Mouse (Mus musculus) megakaryocyte, embryonic 14.5 days (primary cell): ENCODE measurements around the gene Stab2. TPM values are rescaled to one million over a fixed set of nuclear protein-coding genes. Genes with fewer than 3 reads are reported as not detected.

Experiments
- H3K27me3 ChIP-seq: replicated peaks from 2 replicates; pipeline ENCODE3; 2012; ENCODE audit warnings: inconsistent platforms
- H3K36me3 ChIP-seq: replicated peaks from 2 replicates; pipeline ENCODE3; 2012; ENCODE audit warnings: low read length, inconsistent platforms, mixed read lengths
- H3K4me1 ChIP-seq: 2 replicates; pipeline ENCODE4 v1.6.1; 2012; ENCODE audit warnings: inconsistent platforms
- H3K4me3 ChIP-seq: replicated peaks from 2 replicates; pipeline ENCODE3; 2012; ENCODE audit warnings: moderate library complexity, mild to moderate bottlenecking, inconsistent platforms
- H3K9me3 ChIP-seq: 2 replicates; pipeline ENCODE4 v1.6.1; 2012; ENCODE audit warnings: inconsistent platforms
- FLI1 ChIP-seq: IDR thresholded peaks from 2 replicates; pipeline ENCODE4 v1.6.1; 2012; ENCODE audit warnings: low read length, inconsistent platforms, mixed read lengths
- GATA1 ChIP-seq: IDR thresholded peaks from 3 replicates; pipeline ENCODE4 v1.6.1; 2012; ENCODE audit warnings: mixed read lengths, low read length, inconsistent platforms, borderline replicate concordance
- polyA plus RNA-seq: library from polyadenylated mRNA; stranded (reverse); fragments of >175 nt; gene quantifications from 2 replicates; pipeline ENCODE4 v1.2.3, GENCODE M21; 2012; ENCODE audit warnings: low replicate concordance; ENCODE audit not compliant: insufficient read depth

Stab2 gene
- polyA plus RNA-seq, 1 experiment, result 2.0 TPM

DNA sequence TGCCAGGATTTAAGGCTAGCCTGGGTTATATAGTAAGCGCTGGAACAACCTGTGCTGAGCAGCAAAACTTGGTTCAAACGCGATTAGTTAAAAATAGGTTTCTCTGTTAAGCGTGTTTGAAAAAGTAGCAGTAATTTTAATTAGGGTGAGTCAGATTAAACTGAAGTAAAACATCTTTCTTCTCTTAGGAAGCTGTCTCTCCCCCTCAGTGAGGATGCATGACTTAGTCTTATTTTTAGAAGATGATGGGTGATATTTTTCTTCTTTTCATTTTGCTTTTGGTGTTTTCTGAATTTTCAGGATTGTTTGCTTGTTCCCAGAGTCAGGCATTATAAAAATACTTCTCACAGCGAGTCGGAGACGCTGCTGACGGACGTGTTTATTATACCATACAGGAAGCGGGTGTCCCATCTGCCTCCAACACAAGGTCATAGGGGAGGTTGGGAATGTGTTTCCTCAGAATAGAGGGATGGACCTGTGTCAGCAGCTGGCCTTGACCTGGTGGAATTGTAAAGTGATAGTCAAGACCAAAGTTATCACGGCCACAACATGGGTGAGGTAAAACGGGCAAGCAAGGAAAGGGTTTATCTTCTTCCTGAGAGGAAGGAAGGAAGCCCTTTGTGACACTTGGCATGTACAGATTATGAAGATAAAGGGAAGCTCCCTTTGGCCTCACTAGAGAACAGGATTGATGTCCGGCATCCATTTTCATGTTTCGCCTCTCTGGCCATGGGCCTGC lies 15.4 kb downstream of the Stab2 start:
- peaks cover 14% of the 10 kb centered on the region for H3K4me1 ChIP-seq
- TF ChIP-seq FLI1 (no peak), GATA1 (no peak)
- peaks cover 14% of the 10 kb centered on the region for H3K9me3 ChIP-seq
- peaks cover 9% of the 10 kb centered on the region for H3K27me3 ChIP-seq
- H3K36me3 ChIP-seq, result no peaks in the 10 kb centered on the region
- H3K4me3 ChIP-seq, result no peak overlapping the region

DNA sequence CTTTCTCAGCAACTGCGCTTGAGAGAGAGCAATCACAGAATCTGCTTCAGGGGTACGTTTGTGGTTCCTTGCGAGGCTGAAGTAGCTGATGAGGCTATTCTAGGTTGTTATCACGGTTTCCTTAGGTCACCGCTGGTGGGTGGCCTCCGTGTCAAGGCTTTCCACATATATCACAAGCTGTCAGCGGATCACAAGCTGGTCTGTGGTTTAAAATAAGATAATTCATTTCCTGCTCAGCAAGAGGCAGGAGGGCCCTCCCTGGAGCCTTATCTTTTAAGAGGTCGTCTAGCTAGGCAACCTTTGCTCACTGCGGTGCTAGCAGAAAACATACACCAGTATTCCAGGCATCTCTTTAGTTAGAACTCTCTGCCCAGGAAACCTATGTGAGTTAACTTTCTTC lies 17.2 kb downstream of the Stab2 start:
- Histone ChIP-seq H3K4me1 (peaks cover 14% of the 10 kb centered on the region), H3K36me3 (no peaks in the 10 kb centered on the region), H3K9me3 (peaks cover 14% of the 10 kb centered on the region), H3K4me3 (no peak overlapping the region), H3K27me3 (peaks cover 13% of the 10 kb centered on the region)
- TF ChIP-seq FLI1 (no peak), GATA1 (no peak)

DNA sequence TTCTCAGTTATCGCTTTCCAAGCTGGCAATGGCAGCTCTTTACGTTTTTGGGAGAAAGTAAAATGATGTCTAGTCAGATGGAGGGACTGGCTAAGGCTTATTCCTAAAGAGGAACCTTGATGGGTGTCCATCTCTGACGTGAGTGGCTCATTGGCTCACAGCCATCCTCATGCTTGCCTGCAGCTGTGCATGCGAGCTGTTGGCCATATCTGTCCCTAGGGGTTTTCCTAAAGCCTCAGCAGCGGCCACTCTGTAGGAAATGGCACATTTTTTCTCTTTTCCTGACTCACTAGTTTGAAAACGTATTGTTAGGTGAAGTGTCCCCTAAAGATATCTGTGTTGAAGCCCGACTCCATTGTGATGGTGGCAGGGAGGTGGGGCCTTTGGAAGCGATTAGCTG lies 18.0 kb downstream of the Stab2 start:
- Histone ChIP-seq H3K4me1 (peaks cover 14% of the 10 kb centered on the region), H3K36me3 (no peaks in the 10 kb centered on the region), H3K9me3 (peaks cover 14% of the 10 kb centered on the region), H3K4me3 (no peak overlapping the region), H3K27me3 (peaks cover 13% of the 10 kb centered on the region)
- TF ChIP-seq GATA1 (no peak), FLI1 (no peak)

DNA sequence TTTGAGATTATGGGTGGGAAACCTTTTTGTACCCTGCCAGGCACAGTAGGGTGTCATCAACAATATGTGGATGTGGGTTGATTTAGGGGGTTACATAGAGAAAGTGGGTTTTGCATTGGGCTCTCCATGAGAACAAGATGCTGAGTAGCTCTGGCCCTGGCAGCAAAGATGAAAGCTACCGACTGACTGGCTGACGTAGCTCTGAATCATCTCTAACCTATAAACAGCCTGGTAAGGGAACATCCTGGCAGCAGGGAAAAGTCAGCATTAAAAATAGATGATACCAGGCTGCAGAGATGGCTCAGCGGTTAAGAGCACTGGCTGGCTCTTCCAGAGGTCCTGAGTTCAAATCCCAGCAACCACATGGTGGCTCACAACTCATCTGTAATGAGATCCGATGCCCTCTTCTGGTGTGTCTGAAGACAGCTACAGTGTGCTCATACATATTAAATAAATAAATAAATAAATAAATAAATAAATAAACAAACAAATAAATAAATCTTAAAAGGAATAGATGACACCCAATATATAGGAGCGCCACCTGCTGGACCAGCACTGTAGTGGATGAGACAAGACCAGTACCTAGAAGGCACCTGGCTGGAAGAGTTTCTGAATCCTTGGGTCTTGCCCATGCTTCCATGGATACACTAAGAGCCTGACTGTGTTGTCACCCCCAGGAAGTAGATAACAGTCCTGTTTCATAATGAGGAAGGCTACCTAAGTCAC lies 31.7 kb downstream of the Stab2 start:
- no peak overlapping the region for H3K4me3 ChIP-seq
- H3K9me3 ChIP-seq, result peaks cover 22% of the 10 kb centered on the region
- peaks cover 15% of the 10 kb centered on the region for H3K27me3 ChIP-seq
- peaks cover 9% of the 10 kb centered on the region; the same call in 1 of the 2 replicates for H3K4me1 ChIP-seq
- TF ChIP-seq GATA1 (no peak), FLI1 (no peak)
- no peaks in the 10 kb centered on the region for H3K36me3 ChIP-seq

DNA sequence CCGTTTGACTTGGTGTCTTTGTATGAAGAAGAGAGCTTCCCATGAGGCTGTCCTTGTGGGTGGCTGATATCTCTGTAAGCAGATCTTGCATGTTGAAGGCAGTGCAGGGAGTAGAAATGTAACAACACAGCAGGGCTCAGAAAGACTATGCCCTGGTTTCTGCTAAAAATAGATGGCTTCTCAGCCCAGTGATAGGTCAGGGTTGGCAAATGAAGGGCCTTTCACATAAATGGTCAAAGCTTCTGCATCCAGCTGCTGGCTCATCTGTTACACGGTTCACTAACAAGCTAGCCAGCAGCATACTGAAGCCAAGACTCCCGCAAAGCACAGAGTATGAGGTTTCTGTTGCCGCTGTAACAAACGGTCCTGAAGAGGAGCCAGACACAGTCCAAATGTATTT lies 34.5 kb downstream of the Stab2 start:
- no peak overlapping the region for H3K4me3 ChIP-seq
- peaks cover 9% of the 10 kb centered on the region; the same call in 1 of the 2 replicates for H3K4me1 ChIP-seq
- H3K36me3 ChIP-seq, result no peaks in the 10 kb centered on the region
- H3K27me3 ChIP-seq, result peaks cover 15% of the 10 kb centered on the region
- no peaks in the 10 kb centered on the region for H3K9me3 ChIP-seq
- TF ChIP-seq FLI1 (no peak), GATA1 (no peak)

DNA sequence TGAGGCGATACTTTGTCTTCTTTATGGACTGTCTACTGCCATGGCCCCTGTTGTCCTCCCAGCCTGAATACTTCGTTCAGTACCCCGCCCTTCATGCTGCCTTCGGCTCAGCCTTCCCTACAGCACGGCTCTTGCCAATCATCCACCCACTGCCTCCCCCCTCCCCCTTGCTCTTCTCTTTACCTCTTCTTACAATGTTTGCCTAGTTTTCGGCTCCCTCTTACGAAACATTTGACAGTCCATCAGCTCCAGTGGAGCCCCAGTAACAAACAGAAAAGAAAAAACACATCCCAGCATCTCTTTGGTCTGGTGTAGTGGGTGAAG lies 35.4 kb downstream of the Stab2 start:
- no peaks in the 10 kb centered on the region for H3K9me3 ChIP-seq
- TF ChIP-seq FLI1 (no peak), GATA1 (no peak)
- H3K27me3 ChIP-seq, result peaks cover 15% of the 10 kb centered on the region
- H3K36me3 ChIP-seq, result no peaks in the 10 kb centered on the region
- H3K4me3 ChIP-seq, result no peak overlapping the region
- H3K4me1 ChIP-seq, result peaks cover 9% of the 10 kb centered on the region; the same call in 1 of the 2 replicates

DNA sequence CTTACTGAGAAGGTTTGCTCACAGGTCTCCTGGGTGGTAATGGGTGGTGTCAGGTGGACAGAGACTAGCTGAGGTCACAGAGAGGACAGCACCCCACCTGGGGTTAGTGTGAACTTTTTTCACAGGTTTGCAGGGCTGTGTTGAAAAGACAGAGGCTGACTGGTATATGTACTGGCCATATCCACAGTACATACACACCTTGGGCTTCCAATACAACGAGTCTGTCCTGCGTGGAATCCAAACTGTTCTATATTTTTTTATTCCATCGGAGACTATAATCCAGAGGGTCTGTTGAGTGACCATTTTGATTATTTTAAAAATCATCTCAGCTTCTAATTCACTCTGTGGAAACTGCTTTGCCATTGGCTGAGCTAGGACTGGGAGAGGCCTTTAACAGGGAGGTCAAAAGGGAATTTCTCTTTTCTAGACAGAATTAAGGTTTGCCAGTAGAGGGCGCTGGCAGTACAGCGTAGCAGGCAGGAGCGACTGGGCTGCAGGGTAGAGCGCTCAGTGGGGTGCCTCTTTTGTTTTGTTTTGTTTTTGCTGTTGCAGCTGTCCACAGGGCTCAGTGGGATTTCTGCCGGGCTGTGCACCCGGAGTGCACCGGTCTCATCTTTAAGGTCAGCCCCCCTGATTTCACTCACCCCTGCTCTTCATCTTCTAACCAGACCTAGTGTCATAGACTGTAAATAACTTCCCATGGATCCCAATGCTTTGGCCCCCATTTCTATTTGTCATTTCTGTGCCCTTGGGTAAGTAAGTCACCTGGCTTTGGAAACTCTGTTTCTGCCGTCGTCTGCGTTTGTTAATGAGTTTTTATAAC lies 35.9 kb downstream of the Stab2 start:
- Histone ChIP-seq H3K4me3 (peak overlapping the region; percentile 81), H3K36me3 (no peaks in the 10 kb centered on the region), H3K9me3 (no peaks in the 10 kb centered on the region), H3K27me3 (peaks cover 15% of the 10 kb centered on the region), H3K4me1 (peaks cover 9% of the 10 kb centered on the region; the same call in 1 of the 2 replicates)
- TF ChIP-seq GATA1 (no peak), FLI1 (no peak)

DNA sequence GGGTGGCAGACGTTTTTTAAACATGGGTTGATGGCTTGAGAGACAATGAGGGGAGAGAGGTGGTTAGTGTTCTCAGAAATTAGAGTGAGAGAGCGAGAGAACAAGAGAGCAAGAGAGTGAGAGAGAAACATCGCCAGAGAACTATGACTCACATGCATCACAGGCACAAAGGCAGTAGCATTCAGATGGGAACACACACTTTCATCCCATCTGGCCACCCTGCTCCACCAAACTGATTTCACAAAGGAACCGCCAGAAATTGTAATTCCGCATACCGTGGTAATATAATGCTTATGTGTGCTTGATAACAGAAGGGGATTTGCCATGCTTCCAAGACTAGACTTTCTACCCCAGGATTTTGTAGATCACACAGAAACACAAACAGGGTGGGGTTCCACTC lies 38.5 kb downstream of the Stab2 start:
- no peak for TF ChIP-seq FLI1
- no peak for TF ChIP-seq GATA1
- Histone ChIP-seq H3K4me1 (peaks cover 9% of the 10 kb centered on the region; the same call in 1 of the 2 replicates), H3K4me3 (no peak overlapping the region), H3K36me3 (no peaks in the 10 kb centered on the region), H3K9me3 (peaks cover 16% of the 10 kb centered on the region), H3K27me3 (peaks cover 11% of the 10 kb centered on the region)

DNA sequence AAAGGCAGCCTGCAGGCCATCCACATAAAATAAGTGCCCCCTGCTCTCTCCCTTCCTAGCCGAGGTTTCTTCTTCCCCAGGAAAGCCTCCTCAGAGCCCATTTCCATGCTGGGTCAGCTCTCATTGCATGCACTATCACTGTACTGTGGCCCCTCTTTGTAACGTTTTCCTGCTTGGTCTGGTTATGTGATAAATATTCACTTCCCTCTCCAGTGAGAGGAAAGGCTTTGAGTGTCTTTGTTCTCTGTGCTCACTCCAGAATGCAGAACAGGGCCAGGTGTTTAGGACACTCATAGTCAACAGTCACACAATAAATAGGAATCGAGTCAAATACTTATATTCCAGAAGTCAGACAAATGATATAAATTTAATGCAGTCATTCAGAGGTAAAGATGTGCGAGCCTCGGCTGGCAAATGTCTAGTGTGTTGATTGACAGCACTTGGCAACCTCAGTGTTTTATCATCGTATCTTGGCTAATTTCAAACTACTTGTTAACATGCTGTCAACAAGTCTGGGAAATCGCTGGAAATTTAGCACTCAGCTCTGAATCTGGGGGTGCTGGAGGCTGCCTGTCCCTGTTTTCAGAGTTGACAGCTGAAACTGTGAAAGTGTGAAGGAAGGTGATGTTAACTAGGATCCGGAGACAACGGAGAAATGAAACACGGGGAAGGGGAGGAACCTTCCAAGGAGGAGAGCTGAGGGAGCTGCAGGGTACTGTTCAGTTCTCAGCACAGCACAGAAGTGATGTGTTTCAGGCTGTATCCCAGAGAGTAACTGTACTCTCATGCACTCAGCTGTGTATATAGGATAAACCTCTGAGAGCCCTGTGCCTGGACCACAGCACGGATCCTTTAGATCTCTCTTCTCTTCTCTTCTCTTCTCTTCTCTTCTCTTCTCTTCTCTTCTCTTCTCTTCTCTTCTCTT lies 46.0 kb downstream of the Stab2 start:
- TF ChIP-seq FLI1 (no peak), GATA1 (no peak)
- no peaks in the 10 kb centered on the region for H3K36me3 ChIP-seq
- peaks cover 38% of the 10 kb centered on the region for H3K9me3 ChIP-seq
- H3K4me3 ChIP-seq, result no peak overlapping the region
- H3K27me3 ChIP-seq, result no peaks in the 10 kb centered on the region
- H3K4me1 ChIP-seq, result no peaks in the 10 kb centered on the region
